Mouse (Mus musculus): ENCODE measurements at regions not wholly inside any gene's neighbourhood (a gene's known extent, or its start where the extent isn't known, plus 50 kb on each side); places are given as distances from the start of the nearest gene placed in this dataset.

DNA sequence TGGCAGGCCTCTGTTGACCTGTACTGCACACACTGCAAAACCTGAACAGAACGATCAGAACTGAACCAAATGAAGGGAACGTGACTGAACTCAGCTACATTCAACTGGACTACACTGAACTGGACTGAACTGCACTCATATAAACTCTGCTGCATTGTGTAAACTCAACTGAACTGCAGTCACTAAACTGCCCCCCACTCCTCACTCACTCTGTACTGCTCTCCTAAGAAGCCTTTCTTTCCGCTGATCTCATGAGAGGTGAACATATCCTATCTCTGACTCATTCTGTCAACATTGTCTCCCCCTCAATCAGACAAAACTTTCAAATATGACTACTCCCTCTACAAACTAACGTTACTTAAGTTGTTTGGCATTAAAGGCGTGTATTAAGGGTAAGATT, 324.5 kb upstream of the Cdh9 start:
- H3K4me3 ChIP-seq (ENCODE audit: insufficient read depth in 1 of 2, low read depth in 2 of 2, low read length in 2 of 2) = no peak overlapping the region
- no peaks in the 10 kb centered on the region for H3K9me3 ChIP-seq (ENCODE audit: control insufficient read depth, low read length)
- H3K27ac ChIP-seq = no peak overlapping the region
- H3K36me3 ChIP-seq (replicated peaks; ENCODE audit: control insufficient read depth, insufficient read depth, low read depth) = no peaks in the 10 kb centered on the region
- no peaks in the 10 kb centered on the region for H3K4me1 ChIP-seq (replicated peaks; ENCODE audit: control insufficient read depth in 2 of 2, insufficient read depth in 2 of 2, low read length in 1 of 2)
- DNase-seq (ENCODE audit: low read depth in 3 of 3, low spot score in 3 of 3) = no peak
- H3K4me2 ChIP-seq (ENCODE audit: low read depth) = no peak overlapping the region
- ATAC-seq (ENCODE audit: insufficient read depth) = no peak
- H3K9ac ChIP-seq (replicated peaks) = no peak overlapping the region
- 59% methylated on average over 5 of the region's 5 CpGs for WGBS (ENCODE audit: insufficient replicate concordance)
- H3K27me3 ChIP-seq (ENCODE audit: control insufficient read depth, insufficient read depth, low read length) = no peaks in the 10 kb centered on the region
- TF ChIP-seq EP300 (IDR thresholded peaks at IDR 0.05; ENCODE audit: low read depth) = no peak
- TF ChIP-seq CTCF (IDR thresholded peaks at IDR 0.05; ENCODE audit: low read depth) = no peak

DNA sequence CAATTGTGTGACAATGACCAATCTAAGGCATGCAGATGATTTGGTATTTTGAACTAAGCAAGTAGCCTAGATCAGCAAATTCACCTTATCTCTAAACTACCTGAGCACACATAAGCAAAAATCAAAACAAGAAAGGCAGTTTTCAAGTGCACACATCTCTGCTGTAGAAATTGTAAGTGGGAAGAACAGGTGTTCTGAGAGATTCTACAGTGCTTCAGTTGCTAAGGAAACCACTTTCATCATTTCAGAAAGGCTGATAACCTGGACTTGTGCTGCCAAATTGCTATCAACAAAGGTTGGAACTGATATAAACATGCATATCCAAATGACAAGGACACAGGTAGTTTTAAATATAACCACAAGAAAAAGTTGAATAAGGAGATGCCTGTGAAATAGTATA, 322.4 kb upstream of the Cdh9 start:
- no peak for TF ChIP-seq CTCF (IDR thresholded peaks at IDR 0.05; ENCODE audit: low read depth)
- no peak for TF ChIP-seq EP300 (IDR thresholded peaks at IDR 0.05; ENCODE audit: low read depth)
- Histone ChIP-seq H3K4me3 (ENCODE audit: insufficient read depth in 1 of 2, low read depth in 2 of 2, low read length in 2 of 2) (no peak overlapping the region), H3K27ac (no peak overlapping the region), H3K27me3 (ENCODE audit: control insufficient read depth, insufficient read depth, low read length) (no peaks in the 10 kb centered on the region), H3K36me3 (replicated peaks; ENCODE audit: control insufficient read depth, insufficient read depth, low read depth) (no peaks in the 10 kb centered on the region), H3K9ac (replicated peaks) (no peak overlapping the region), H3K4me1 (replicated peaks; ENCODE audit: control insufficient read depth in 2 of 2, insufficient read depth in 2 of 2, low read length in 1 of 2) (no peaks in the 10 kb centered on the region), H3K4me2 (ENCODE audit: low read depth) (no peak overlapping the region), H3K9me3 (ENCODE audit: control insufficient read depth, low read length) (no peaks in the 10 kb centered on the region)
- no peak for ATAC-seq (ENCODE audit: insufficient read depth)
- DNase-seq (ENCODE audit: low read depth in 3 of 3, low spot score in 3 of 3) = no peak

DNA sequence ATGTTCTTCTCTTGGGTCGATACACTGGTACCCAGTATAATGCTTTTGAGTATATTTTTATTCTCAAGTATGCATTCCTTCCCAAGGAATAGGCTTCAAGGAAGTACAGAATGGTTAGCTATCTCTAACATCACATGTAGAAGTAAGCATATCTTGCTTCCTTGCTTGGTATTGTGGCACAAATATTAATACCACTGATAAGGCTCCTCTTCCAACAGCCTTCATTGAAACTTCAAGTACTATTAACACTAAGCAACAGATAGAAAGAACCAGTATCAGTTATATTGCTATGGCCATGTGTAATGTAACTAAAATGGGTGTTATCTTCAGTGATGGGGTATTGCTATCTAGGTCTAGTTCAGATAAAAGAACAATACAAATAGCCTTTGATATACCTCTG, 316.9 kb upstream of the Cdh9 start:
- Histone ChIP-seq H3K4me1 (replicated peaks; ENCODE audit: control insufficient read depth in 2 of 2, insufficient read depth in 2 of 2, low read length in 1 of 2) (no peaks in the 10 kb centered on the region), H3K27me3 (ENCODE audit: control insufficient read depth, insufficient read depth, low read length) (no peaks in the 10 kb centered on the region), H3K9me3 (ENCODE audit: control insufficient read depth, low read length) (no peaks in the 10 kb centered on the region), H3K4me2 (ENCODE audit: low read depth) (no peak overlapping the region), H3K4me3 (ENCODE audit: insufficient read depth in 1 of 2, low read depth in 2 of 2, low read length in 2 of 2) (no peak overlapping the region), H3K9ac (replicated peaks) (no peak overlapping the region), H3K27ac (no peak overlapping the region), H3K36me3 (replicated peaks; ENCODE audit: control insufficient read depth, insufficient read depth, low read depth) (no peaks in the 10 kb centered on the region)
- TF ChIP-seq EP300 (IDR thresholded peaks at IDR 0.05; ENCODE audit: low read depth) (no peak), CTCF (IDR thresholded peaks at IDR 0.05; ENCODE audit: low read depth) (no peak)
- DNase-seq (ENCODE audit: low read depth in 3 of 3, low spot score in 3 of 3) (no peak), ATAC-seq (ENCODE audit: insufficient read depth) (no peak)
- 65% methylated on average over 1 of the region's 1 CpGs for WGBS (ENCODE audit: insufficient replicate concordance)

DNA sequence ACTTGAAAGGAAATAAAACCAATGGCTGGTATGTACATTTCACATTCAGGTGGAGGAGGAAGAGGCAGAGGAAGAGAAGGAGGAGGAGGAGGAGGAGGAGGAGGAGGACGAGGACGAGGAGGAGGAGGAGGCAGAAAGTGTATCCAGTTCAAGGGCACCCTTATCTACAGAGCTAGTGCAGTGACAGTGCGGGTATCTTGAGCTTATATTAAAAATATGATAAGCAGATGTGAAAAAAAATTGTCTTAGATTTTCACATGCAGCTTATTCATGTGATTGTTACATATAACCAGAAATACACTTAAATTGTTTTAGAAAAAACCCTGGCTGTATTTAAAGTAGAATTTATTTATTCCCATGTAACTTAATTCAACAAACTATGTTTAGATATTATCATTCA, 310.8 kb upstream of the Cdh9 start:
- Histone ChIP-seq H3K4me3 (ENCODE audit: insufficient read depth in 1 of 2, low read depth in 2 of 2, low read length in 2 of 2) (no peak overlapping the region), H3K4me2 (ENCODE audit: low read depth) (no peak overlapping the region), H3K9me3 (ENCODE audit: control insufficient read depth, low read length) (no peaks in the 10 kb centered on the region), H3K4me1 (replicated peaks; ENCODE audit: control insufficient read depth in 2 of 2, insufficient read depth in 2 of 2, low read length in 1 of 2) (no peaks in the 10 kb centered on the region), H3K9ac (replicated peaks) (no peak overlapping the region), H3K27me3 (ENCODE audit: control insufficient read depth, insufficient read depth, low read length) (no peaks in the 10 kb centered on the region), H3K27ac (no peak overlapping the region), H3K36me3 (replicated peaks; ENCODE audit: control insufficient read depth, insufficient read depth, low read depth) (no peaks in the 10 kb centered on the region)
- 25% methylated on average over 3 of the region's 3 CpGs for WGBS (ENCODE audit: insufficient replicate concordance)
- ATAC-seq (ENCODE audit: insufficient read depth) (no peak), DNase-seq (ENCODE audit: low read depth in 3 of 3, low spot score in 3 of 3) (no peak)
- TF ChIP-seq EP300 (IDR thresholded peaks at IDR 0.05; ENCODE audit: low read depth) = no peak
- TF ChIP-seq CTCF (IDR thresholded peaks at IDR 0.05; ENCODE audit: low read depth) = no peak

DNA sequence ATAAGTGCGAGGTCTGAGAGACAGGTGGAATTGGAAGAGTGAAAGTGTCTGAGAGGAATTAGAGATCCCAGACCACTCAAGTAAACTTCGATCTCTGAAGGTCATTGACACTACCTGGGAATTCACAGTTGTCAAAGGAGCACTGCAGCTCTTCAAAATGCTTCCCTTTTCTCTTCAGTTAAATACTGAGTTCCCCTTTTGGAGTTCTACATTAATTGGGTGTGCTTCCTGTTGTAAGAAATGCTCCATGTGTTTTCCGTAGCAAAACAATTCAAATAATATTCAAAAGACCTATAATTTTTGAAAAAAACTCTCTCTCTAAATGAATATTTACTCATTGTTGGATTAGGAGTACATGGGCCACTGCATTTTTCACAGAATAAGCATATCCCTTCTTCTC, 305.5 kb upstream of the Cdh9 start:
- no peak overlapping the region for H3K9ac ChIP-seq (replicated peaks)
- no peaks in the 10 kb centered on the region for H3K4me1 ChIP-seq (replicated peaks; ENCODE audit: control insufficient read depth in 2 of 2, insufficient read depth in 2 of 2, low read length in 1 of 2)
- no peak overlapping the region for H3K27ac ChIP-seq
- TF ChIP-seq EP300 (IDR thresholded peaks at IDR 0.05; ENCODE audit: low read depth) = no peak
- TF ChIP-seq CTCF (IDR thresholded peaks at IDR 0.05; ENCODE audit: low read depth) = no peak
- no peaks in the 10 kb centered on the region for H3K36me3 ChIP-seq (replicated peaks; ENCODE audit: control insufficient read depth, insufficient read depth, low read depth)
- H3K4me3 ChIP-seq (ENCODE audit: insufficient read depth in 1 of 2, low read depth in 2 of 2, low read length in 2 of 2) = no peak overlapping the region
- no peaks in the 10 kb centered on the region for H3K9me3 ChIP-seq (ENCODE audit: control insufficient read depth, low read length)
- DNase-seq (ENCODE audit: low read depth in 3 of 3, low spot score in 3 of 3) (no peak), ATAC-seq (ENCODE audit: insufficient read depth) (no peak)
- H3K4me2 ChIP-seq (ENCODE audit: low read depth) = no peak overlapping the region
- 46% methylated on average over 3 of the region's 3 CpGs for WGBS (ENCODE audit: insufficient replicate concordance)
- H3K27me3 ChIP-seq (ENCODE audit: control insufficient read depth, insufficient read depth, low read length) = no peaks in the 10 kb centered on the region

DNA sequence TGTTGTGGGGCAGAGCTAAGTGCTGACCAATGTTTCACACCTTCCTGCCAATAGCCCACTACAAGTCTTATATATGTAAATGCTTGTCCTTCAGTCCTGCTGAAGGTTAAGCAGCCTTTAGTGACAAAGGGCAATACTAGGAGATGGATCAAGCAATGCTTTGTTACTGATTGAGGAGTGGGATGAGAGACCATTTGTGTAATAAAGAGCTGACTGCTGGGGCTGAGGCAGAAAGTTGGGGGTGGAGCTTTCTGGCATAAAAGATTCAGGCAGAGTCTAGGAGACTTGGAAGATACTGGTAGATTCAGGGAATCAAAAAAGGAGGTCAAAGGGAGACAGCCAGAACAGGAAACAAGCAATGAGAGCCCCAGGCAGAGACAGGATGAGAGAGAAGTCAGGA, 281.9 kb upstream of the Cdh9 start:
- H3K4me3 ChIP-seq (ENCODE audit: insufficient read depth in 1 of 2, low read depth in 2 of 2, low read length in 2 of 2) = no peak overlapping the region
- no peak overlapping the region for H3K27ac ChIP-seq
- H3K36me3 ChIP-seq (replicated peaks; ENCODE audit: control insufficient read depth, insufficient read depth, low read depth) = no peaks in the 10 kb centered on the region
- H3K27me3 ChIP-seq (ENCODE audit: control insufficient read depth, insufficient read depth, low read length) = no peaks in the 10 kb centered on the region
- no peak overlapping the region for H3K9ac ChIP-seq (replicated peaks)
- no peak for TF ChIP-seq EP300 (IDR thresholded peaks at IDR 0.05; ENCODE audit: low read depth)
- no peaks in the 10 kb centered on the region for H3K4me1 ChIP-seq (replicated peaks; ENCODE audit: control insufficient read depth in 2 of 2, insufficient read depth in 2 of 2, low read length in 1 of 2)
- no peaks in the 10 kb centered on the region for H3K9me3 ChIP-seq (ENCODE audit: control insufficient read depth, low read length)
- ATAC-seq (ENCODE audit: insufficient read depth) (no peak), DNase-seq (ENCODE audit: low read depth in 3 of 3, low spot score in 3 of 3) (no peak)
- H3K4me2 ChIP-seq (ENCODE audit: low read depth) = no peak overlapping the region

Measured in liver, embryonic 14.5 days (tissue).